Mouse (Mus musculus) left cerebral cortex, postnatal 10 days (tissue): ENCODE measurements around the gene Kcnk18. TPM values are rescaled to one million over a fixed set of nuclear protein-coding genes. Genes with fewer than 3 reads are reported as not detected.

Source experiments
- DNase-seq, 2 experiments: peaks; one replicate each; pipeline ENCODE4 v3.0.0; 2021 to 2022; ENCODE audit warnings: low spot score in 2 of 2, mixed read lengths in 1 of 2; ENCODE audit errors: extremely low spot score in 1 of 2
- intact Hi-C: fragments of 180-260 bp; cut with DNase I; formaldehyde crosslinking; loops from one replicate; pipeline ENCODE4 v1.15.1; 2025
- total RNA-seq, 2 experiments: library from RNA; stranded (reverse); gene quantifications; 2 replicates each; pipeline ENCODE4 v1.2.3; 2021

Kcnk18 gene
- total RNA-seq, 2 experiments from 2014 or later, result not detected

GRCm38 (mm10) chr19:59208986-59209385 lies 10.0 kb upstream of the Kcnk18 start:
- intact Hi-C loops, result loop anchor here (10.0 kb wide), 1 partner anchor 404 kb away; no protein-coding TSS in a partner anchor
- no peak for DNase-seq

- DNase-seq, result no peak
- intact Hi-C loops, result no loop called here
These were observed 2.1 kb upstream of the Kcnk18 start for GRCm38 (mm10) chr19:59216891-59217290.

- intact Hi-C loops, result no loop called here
- DNase-seq, result no peak
These were observed 2.1 kb downstream of the Kcnk18 start for GRCm38 (mm10) chr19:59221131-59221530.

DNA sequence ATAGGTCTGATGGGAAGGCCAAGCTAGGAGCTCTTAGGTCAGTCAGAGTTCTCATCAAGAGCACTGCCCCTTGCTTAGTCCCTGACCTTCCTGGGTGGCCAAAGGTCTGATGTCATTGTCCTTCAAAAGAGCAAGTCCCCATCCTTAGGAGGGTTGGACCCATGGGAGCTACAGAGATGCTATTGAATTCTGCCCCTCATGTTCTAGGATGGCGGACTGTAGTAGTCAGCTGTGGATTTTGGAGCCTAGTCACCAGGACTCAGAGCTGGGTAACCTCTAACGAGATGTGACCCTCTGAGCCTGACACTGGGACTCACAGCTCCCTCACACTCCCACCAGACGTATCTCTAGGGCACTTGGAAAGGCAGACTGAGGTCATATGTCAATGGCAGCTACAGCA lies 9.4 kb downstream of the Kcnk18 start:
- no peak for DNase-seq
- intact Hi-C loops, result no loop called here

DNA sequence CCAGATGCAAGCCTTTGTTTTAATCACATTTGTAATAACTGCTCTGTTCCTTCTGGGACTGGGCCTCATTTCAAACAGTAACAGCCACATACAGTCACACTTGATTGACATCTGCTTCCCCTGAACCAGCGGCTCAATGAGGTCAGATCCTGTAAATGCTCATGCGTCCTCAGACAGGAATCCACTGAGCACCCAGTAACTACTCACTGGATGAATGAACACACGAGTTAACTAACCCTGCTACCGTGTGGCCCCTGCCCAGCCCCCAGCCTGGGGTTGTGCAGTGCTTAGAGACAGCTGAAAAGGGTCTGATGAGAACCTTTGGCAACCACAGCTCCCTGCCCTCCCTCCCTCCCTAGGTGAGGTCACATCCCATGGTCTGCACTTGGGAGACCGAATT lies 13.8 kb downstream of the Kcnk18 start:
- intact Hi-C loops, result no loop called here
- DNase-seq, result no peak

GRCm38 (mm10) chr19:59235001-59235400 lies 16.0 kb downstream of the Kcnk18 start:
- no peak for DNase-seq
- intact Hi-C loops, result no loop called here

DNA sequence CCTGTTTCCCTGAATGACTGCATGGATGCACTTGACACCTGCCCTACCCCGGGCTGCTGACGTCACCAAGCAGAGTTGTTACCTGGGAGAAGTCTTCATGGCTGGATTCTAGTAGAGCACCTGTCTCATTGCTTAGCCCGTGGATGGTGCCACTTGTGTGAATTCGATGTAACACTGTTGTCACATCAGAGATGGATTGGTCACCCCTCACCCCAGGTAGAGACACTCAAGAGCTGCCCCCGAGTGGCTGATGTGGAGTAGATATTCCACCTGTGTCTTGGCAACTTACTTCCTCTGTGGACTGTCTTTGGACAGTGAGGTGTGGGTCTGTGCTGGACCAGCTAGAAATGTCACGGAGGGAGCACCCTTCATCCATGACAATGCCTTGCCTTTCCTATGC lies 17.0 kb downstream of the Kcnk18 start:
- no peak for DNase-seq
- intact Hi-C loops, result no loop called here

- DNase-seq, result no peak
- intact Hi-C loops, result loop anchor here (2.0 kb wide), 1 partner anchor 78 kb away; no protein-coding TSS in a partner anchor
These were observed 19.6 kb downstream of the Kcnk18 start for GRCm38 (mm10) chr19:59238630-59239029.

- peak; percentile 70 to 74 for DNase-seq
- intact Hi-C loops, result loop anchor here (2.0 kb wide), 1 partner anchor 78 kb away; no protein-coding TSS in a partner anchor
These were observed 20.3 kb downstream of the Kcnk18 start for GRCm38 (mm10) chr19:59239124-59239817.

GRCm38 (mm10) chr19:59241987-59242386 lies 23.0 kb downstream of the Kcnk18 start:
- no peak for DNase-seq
- intact Hi-C loops, result no loop called here

DNA sequence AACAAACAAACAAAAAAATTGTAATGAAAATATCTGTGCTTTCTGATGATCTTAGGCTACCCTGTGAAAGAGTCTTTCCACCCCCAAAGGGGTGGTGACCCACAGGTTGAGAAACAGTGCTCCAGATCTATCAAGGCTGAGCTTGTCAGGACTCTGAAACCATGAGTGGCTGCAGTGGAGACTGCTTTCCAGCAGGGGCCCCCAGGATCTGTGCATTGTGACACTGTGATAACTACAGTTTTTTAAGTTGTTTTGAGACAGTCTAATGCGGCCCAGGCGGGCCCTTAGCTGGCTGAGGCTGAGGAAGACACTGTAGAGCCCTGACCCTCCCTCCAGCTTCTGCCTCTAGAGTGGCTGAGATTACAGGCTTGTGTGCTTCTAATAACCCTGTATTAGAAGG lies 24.0 kb downstream of the Kcnk18 start:
- no peak for DNase-seq
- intact Hi-C loops, result no loop called here

DNA sequence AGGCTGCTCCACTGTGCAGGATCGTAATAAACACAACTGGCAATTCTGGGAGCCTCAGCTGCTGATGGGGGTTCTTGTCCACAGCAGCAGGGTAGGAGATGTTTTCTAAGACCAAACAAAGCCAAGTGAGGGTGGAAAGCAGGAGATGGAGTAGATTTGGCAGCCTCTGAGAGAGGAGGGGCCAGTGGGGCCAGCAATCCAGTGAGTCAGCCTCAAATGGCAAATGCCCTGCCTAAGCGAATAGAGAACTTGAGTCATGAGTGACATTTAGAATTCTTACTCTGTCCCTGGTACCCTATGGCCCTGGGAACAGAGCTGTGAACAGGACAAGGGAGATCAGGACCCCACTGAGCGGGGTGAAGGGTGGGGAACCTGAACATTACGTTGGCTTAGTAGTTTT lies 29.1 kb downstream of the Kcnk18 start:
- no peak for DNase-seq
- intact Hi-C loops, result no loop called here

- no peak for DNase-seq
- intact Hi-C loops, result no loop called here
These were observed 29.7 kb downstream of the Kcnk18 start for GRCm38 (mm10) chr19:59248553-59249286.

- intact Hi-C loops, result no loop called here
- no peak for DNase-seq
These were observed 33.6 kb downstream of the Kcnk18 start for GRCm38 (mm10) chr19:59252651-59253050.

DNA sequence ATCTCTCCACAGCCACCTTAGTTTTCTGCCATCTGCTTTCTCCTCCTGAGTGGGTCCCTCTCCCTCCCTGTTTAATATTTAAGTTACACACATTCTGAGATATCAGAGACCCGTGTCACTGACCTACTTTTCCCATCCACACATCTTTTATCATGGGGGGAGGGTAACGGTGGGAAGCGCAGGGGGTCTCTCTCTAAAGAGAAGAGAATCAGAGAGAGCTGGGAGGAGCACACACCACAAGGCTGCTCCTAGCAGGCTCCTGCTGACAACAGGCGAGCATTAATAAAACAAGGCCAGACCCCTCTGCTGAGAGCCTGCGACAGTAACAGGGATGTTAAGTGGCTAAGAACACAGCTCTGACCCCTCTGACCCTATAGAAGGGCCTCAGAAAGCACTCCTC lies 40.6 kb downstream of the Kcnk18 start:
- no peak for DNase-seq
- intact Hi-C loops, result no loop called here

GRCm38 (mm10) chr19:59260718-59261442 lies 41.9 kb downstream of the Kcnk18 start, which contains the start of gene Slc18a2:
TSS of gene Slc18a2 (plus strand) at chr19:59260896.
- intact Hi-C loops, result no loop called here
- peak in 1 of 2 experiments; percentile 49 for DNase-seq

GRCm38 (mm10) chr19:59261604-59262003 lies 42.6 kb downstream of the Kcnk18 start:
- intact Hi-C loops, result no loop called here
- no peak for DNase-seq

GRCm38 (mm10) chr19:59263171-59263570 lies 44.2 kb downstream of the Kcnk18 start:
- DNase-seq, result peak in 1 of 2 experiments; percentile 52
- intact Hi-C loops, result no loop called here

- intact Hi-C loops, result no loop called here
- DNase-seq, result no peak
These were observed 46.0 kb downstream of the Kcnk18 start for GRCm38 (mm10) chr19:59264838-59265532.
